Mouse (Mus musculus): Measurements from ENCODE around the gene Fn3krp.

The Fn3krp gene

GRCm38 (mm10) chr11:121420830-121421552, at the start of gene Fn3krp:
Gene Fn3krp (plus strand): TSS chr11:121421401.
- peak; percentile 100 for DNase-seq

GRCm38 (mm10) chr11:121373305-121373704, 47.9 kb upstream of the Fn3krp start:
- no peak for DNase-seq

- DNase-seq = no peak
Observed at GRCm38 (mm10) chr11:121378644-121379043, 42.6 kb upstream of the Fn3krp start.

GRCm38 (mm10) chr11:121380294-121380693, 40.9 kb upstream of the Fn3krp start:
- DNase-seq = no peak

GRCm38 (mm10) chr11:121387750-121388553, 33.2 kb upstream of the Fn3krp start, which contains the start of gene Rab40b:
Gene Rab40b (minus strand): TSS chr11:121388251.
- DNase-seq = peak; percentile 94 to 97

DNA sequence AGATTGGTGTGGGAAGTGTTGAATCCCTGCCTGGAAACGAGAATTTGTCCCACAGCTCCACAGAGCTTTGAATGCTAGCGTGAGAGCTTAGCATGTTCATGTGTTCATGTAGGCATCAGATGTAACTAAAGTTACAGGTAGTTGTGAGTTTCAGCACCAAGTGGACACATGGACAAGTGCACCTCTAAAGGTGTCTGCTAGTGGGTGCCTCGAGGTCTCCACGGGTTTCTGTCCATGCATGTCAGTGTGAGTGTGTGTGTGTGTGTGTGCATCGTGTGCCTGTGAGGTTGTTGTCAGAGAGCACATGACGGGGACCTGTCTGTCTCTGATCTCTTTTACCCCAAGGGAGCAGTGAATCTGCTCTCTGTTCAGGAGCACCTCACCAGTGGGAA, 32.7 kb upstream of the Fn3krp start:
- no peak for DNase-seq

DNA sequence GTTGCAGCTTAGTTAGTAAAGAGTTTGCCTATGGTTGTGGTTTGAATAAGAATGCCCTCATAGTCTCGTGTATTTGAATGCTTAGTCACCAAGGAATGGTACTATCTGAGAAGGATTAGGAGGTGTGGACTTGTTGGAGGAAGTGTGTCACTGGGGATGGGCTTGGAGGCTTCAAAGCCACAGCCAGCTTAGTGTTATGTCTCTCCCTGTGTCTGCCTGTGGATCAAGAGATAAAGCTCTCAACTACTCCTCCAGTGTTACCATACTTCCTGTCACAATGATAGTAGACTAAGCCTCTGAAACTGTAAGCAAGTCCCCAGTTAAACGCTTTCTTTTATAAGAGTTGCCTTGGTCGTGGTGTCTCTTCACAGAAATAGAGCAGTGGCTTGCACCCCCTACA, 30.4 kb upstream of the Fn3krp start:
- DNase-seq = no peak

DNA sequence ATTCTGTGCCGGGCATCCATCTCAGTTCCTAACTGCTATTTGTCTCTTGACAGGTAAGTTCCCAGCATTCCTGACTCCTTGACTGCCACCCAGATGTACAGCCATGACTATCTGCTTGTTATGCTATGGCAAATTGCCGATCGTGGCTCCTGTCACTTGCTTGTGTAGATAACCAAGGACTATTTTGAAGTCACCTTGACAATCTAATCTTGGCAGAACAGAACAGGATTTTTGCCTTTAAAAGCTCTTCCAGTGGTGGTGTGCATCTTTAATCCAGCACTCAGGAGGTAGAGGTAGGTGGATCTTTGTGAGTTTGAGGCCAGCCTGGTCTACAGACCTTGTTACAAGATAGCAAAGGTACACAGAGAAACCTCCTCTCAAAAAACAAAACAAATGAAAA, 28.8 kb upstream of the Fn3krp start:
- DNase-seq = no peak

DNA sequence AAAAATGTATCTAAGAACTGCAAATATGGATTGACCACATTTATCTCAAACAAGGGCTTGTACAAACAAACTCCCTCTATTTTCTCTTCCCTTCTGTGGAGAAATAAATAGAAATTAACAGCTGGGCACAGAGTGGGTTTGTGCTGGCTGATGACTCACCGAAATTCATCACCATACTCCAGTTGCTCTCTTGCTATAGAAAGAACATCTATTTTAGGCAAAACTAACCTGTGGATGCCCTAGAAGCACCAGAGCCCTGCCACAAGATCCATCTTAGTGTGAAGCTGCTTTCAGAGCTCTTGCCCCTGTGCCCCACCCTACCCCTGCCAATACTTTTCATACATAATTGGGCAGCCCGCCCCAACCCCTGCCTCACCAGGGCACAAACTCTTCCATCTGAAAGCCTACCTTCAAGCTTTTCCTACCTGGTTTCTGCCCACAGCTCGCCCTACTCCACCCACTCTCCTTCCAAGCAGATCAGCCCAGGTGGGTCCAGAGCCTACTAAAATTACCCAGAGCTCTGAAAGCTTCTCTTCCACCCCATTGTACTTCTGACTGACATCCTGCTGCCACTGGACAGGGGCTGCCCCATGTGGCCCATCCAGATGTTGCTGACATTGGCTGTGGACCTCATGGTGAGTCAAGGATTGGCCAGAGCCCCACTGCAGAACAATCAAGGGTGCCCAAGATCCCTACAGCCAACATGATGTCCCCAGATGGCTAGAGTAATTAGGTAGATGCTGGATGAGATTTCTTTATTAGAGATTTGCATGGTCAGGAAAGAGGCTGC, 13.6 kb upstream of the Fn3krp start:
- no peak for DNase-seq

GRCm38 (mm10) chr11:121414762-121415161, 6.4 kb upstream of the Fn3krp start:
- no peak for DNase-seq

DNA sequence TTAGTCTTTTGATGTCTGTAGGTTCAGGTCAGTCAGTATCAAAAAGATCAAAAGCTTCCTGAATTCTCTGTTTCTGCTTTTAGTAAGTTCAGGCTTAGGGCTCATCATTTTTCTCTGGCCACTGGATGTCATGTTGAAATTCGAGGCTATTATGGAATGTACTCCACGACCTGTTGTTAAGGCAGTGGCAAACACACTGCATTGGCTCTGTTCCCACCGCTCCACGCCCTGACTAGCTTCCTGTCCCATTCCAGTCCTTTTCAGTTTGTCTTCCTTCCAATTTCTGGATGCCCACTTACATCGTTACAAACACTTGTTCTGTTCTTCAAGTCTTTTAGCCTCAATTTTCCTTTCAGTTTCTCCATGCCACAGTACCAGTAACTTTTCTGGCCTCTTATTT, 5.8 kb upstream of the Fn3krp start:
- DNase-seq = peak in 1 of 2 experiments; percentile 18

GRCm38 (mm10) chr11:121417971-121418370, 3.2 kb upstream of the Fn3krp start:
- no peak for DNase-seq

GRCm38 (mm10) chr11:121418932-121419331, 2.3 kb upstream of the Fn3krp start:
- DNase-seq = no peak

GRCm38 (mm10) chr11:121420379-121420778, 822 bp upstream of the Fn3krp start:
- no peak for DNase-seq

GRCm38 (mm10) chr11:121421553-121422173, 462 bp downstream of the Fn3krp start:
- DNase-seq = peak in 1 of 2 experiments; percentile 64

DNA sequence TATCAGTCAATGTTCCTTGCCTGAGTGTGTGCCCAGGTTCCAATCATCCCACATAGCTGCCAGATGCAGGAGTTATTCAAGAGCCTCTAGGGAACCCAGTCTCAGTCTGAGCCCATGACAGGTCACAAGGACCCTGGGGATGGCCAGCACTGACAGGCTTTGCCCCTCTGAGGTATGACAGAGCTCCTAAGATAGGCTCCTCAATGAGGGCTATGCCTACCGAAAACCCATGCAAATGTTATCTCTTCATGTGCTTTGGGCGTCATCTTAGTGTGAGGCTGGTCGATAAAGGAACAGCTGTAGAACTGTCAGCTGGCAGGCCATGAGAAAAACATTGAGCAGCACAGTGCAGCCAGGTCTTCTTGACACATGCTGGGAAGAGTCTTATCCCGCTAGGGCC, 12.2 kb downstream of the Fn3krp start:
- no peak for DNase-seq

DNA sequence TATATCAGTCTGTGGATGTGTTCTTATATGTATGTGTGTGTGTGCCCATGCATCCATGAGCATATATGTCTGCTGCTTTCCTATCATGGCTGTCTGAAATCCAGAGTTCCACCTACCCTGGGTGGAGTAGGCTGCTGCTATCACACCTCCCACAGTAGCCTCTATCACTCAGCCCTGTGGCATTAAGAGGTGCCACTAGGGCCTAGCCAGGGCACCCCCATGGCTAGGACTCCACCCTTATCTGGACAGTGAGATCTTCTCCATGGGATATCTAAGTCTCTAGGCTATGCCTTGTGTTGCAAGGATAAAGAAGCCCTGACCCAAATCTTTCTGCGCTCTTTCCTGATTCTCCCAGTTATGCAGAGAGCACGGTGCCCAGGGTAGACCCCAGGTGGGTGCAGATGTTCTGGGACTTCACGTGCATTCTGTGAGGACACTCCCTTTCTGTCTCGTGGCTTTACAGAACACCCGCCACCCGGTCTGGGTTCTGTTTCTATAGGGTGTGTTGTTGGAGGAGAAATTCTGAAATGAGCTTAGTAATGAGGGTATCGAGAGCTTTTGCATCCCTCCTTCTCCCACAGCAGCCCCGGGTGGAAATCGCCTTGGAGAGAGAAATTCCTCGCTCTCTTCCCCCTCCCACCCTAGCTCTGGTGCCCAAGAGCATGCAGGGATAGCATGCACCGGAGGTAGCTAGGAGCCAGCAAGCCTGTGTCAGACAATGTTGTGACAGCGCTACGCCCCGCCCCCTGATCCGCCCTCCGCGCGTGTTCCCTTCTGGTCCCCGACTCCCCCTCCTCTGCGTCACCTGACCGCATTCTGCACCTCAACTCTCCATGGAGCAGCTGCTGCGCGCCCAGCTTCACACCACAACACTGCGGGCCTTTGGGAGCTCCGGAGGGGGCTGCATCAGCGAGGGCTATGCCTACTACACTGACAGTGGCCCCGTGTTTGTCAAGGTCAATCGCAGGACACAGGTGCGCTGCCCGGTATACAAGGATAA, 13.3 kb downstream of the Fn3krp start, which contains the start of gene Fn3k:
TSS of gene Fn3k (plus strand) at position 758 of the 1,000 bp plus-strand sequence.
- peak; percentile 97 to 98 for DNase-seq

DNA sequence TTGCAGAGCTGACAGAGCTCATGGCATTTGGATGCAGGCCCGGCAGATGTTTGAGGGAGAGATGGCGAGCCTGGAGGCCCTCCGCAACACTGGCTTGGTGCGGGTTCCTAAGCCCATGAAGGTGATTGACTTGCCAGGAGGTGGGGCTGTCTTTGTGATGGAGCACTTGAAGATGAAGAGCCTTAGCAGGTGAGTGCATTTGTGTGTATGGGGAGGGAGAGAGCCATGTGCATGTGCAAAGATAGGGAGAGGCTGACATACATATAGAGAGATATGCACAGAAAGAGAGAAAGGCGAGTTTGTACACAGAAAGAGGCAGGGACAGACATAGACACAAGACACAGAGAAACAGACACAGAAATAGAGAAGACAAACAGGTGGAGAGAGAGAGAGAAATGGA, 16.0 kb downstream of the Fn3krp start:
- no peak for DNase-seq

DNA sequence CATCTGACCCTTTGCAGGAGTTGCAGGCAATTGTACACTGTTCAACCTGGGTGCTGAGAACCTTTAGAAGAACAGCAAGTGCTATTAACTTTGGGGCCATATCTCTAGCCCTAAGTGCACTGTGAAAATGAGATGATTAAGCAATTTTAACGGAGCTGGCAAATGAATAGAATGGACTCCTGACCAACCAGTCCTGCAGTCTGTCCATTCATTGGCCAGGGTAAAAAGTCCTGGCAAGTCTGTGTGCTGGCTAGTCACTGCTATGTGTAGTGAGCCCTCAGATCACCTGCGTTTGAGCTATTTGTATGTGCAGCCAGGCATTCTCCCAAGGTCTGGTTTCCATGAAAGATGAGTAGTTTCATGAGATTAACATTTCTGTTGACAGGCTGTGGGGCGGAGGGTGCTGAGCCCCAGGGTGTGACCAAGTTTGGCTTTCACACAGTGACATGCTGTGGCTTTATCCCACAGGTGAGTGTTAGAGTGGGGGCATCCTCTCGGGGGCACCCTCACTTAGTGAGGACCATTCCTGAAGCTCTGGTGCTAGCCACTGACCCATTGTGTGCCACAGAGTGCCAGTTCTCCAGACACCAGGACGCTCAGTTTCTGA, 18.6 kb downstream of the Fn3krp start:
- DNase-seq = peak; percentile 52 to 77

GRCm38 (mm10) chr11:121441653-121442052, 20.5 kb downstream of the Fn3krp start:
- no peak for DNase-seq

DNA sequence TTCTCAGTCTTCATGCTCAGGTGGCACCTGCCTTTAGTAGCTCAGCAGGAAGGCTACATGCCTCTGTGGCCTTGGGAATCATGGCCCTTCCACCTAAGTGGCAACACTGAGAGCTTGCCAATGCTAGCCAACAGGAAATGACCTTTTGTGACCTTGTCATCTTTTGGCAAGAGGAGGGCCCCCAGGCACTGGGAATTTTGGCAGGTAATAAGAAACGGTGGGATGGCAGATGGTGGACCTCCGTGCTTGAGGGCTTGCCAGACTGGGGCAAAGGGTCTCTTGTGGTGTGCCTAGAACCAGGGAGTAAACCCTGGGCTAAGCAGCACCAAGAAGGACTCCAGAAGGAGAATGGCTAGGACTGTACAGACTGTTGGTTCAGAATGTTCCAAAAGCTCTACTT, 20.9 kb downstream of the Fn3krp start:
- DNase-seq = no peak

Measured in kidney, postnatal 36 days (tissue).